Mouse (Mus musculus) gastrocnemius, adult 2 months (tissue): Measurements from ENCODE around the gene Cavin4. TPM values are rescaled to one million over a fixed set of nuclear protein-coding genes. Genes with fewer than 3 reads are reported as not detected.

Experiments
- DNase-seq: peaks from one replicate; pipeline ENCODE4 v3.0.0; 2022
- H3K27ac ChIP-seq: fragments of 200-600 bp; 2 replicates; pipeline ENCODE4 v1.8.1; 2022; ENCODE audit warnings: mild to moderate bottlenecking
- H3K4me3 ChIP-seq: fragments of 200-600 bp; 2 replicates; pipeline ENCODE4 v1.8.1; 2022; ENCODE audit warnings: mild to moderate bottlenecking, moderate library complexity
- CTCF ChIP-seq: fragments of 200-600 bp; IDR thresholded peaks from 2 replicates; pipeline ENCODE4 v1.8.1; 2022; ENCODE audit warnings: antibody characterized with exemption, mild to moderate bottlenecking, moderate library complexity
- intact Hi-C: fragments of 180-260 bp; cut with DNase I; formaldehyde crosslinking; loops from one replicate; pipeline ENCODE4 v1.15.1; 2025
- long read RNA-seq, 2 experiments: library from polyadenylated mRNA; stranded (forward); transcript quantifications; one replicate each; pipeline ENCODE4 v2.0.0; 2021
- total RNA-seq, 2 experiments: library from RNA; stranded (reverse); gene quantifications; 2 replicates each; pipeline ENCODE4 v1.2.3; 2021

The Cavin4 gene
- total RNA-seq: 100 to 1,000 TPM; 116 to 159 TPM
- long read RNA-seq, experiment 1, transcript Cavin4-201 (2 exons, 2,054 nt): major isoform, 163 of 168 reads
- long read RNA-seq, experiment 1, partial matches to known transcripts: 0 of 168 reads
- long read RNA-seq, experiment 1, other reads (novel, unspliced or antisense): 5 of 168 reads
- long read RNA-seq, experiment 2, transcript Cavin4-201 (2 exons, 2,054 nt): major isoform, 139 of 141 reads
- long read RNA-seq, experiment 2, partial matches to known transcripts: 2 of 141 reads
- long read RNA-seq, experiment 2, other reads (novel, unspliced or antisense): 0 of 141 reads

- peak within 1 kb of the TSS; percentile 78 for H3K4me3 ChIP-seq
- TF ChIP-seq CTCF: no peak
- intact Hi-C loops: no loop called here
- DNase-seq: peak; percentile 92
- peak within 1 kb of the TSS; percentile 91 for H3K27ac ChIP-seq
Measured at GRCm38 (mm10) chr4:48663271-48663670, at the start of gene Cavin4. Gene Cavin4 (plus strand): TSS chr4:48663514.

GRCm38 (mm10) chr4:48615483-48615882 lies 47.8 kb upstream of the Cavin4 start:
- no peak for TF ChIP-seq CTCF
- intact Hi-C loops: no loop called here
- Histone ChIP-seq H3K4me3 (no peak overlapping the region), H3K27ac (no peak overlapping the region)
- no peak for DNase-seq

GRCm38 (mm10) chr4:48617201-48617600 lies 46.1 kb upstream of the Cavin4 start:
- intact Hi-C loops: no loop called here
- no peak for TF ChIP-seq CTCF
- DNase-seq: no peak

GRCm38 (mm10) chr4:48620121-48620520 lies 43.2 kb upstream of the Cavin4 start:
- intact Hi-C loops: no loop called here

More at GRCm38 (mm10) chr4:48617201-48617600, 46.1 kb upstream of the Cavin4 start:
- Histone ChIP-seq H3K4me3 (no peak overlapping the region), H3K27ac (no peak overlapping the region)

GRCm38 (mm10) chr4:48622246-48622645 lies 41.1 kb upstream of the Cavin4 start:
- no peak for DNase-seq
- Histone ChIP-seq H3K27ac (no peak overlapping the region), H3K4me3 (no peak overlapping the region)
- intact Hi-C loops: no loop called here
- TF ChIP-seq CTCF: no peak

More at GRCm38 (mm10) chr4:48620121-48620520, 43.2 kb upstream of the Cavin4 start:
- DNase-seq: no peak
- no peak for TF ChIP-seq CTCF
- H3K4me3 ChIP-seq: no peak overlapping the region
- H3K27ac ChIP-seq: no peak overlapping the region

- Histone ChIP-seq H3K4me3 (no peak overlapping the region), H3K27ac (no peak overlapping the region)
- intact Hi-C loops: no loop called here
- no peak for DNase-seq
- no peak for TF ChIP-seq CTCF
Measured at GRCm38 (mm10) chr4:48622946-48623345, 40.4 kb upstream of the Cavin4 start.

GRCm38 (mm10) chr4:48624961-48625360 lies 38.4 kb upstream of the Cavin4 start:
- no peak for TF ChIP-seq CTCF
- no peak for DNase-seq
- H3K4me3 ChIP-seq: no peak overlapping the region
- no peak overlapping the region for H3K27ac ChIP-seq
- intact Hi-C loops: no loop called here

GRCm38 (mm10) chr4:48625836-48626235 lies 37.5 kb upstream of the Cavin4 start:
- no peak overlapping the region for H3K27ac ChIP-seq

GRCm38 (mm10) chr4:48629445-48629844 lies 33.9 kb upstream of the Cavin4 start:
- no peak for DNase-seq
- no peak for TF ChIP-seq CTCF
- intact Hi-C loops: no loop called here
- Histone ChIP-seq H3K27ac (no peak overlapping the region), H3K4me3 (no peak overlapping the region)

More at GRCm38 (mm10) chr4:48625836-48626235, 37.5 kb upstream of the Cavin4 start:
- DNase-seq: no peak
- intact Hi-C loops: no loop called here
- no peak for TF ChIP-seq CTCF
- H3K4me3 ChIP-seq: no peak overlapping the region

- TF ChIP-seq CTCF: no peak
- intact Hi-C loops: no loop called here
- DNase-seq: no peak
- no peak overlapping the region for H3K4me3 ChIP-seq
- no peak overlapping the region for H3K27ac ChIP-seq
Measured at GRCm38 (mm10) chr4:48633529-48633928, 29.8 kb upstream of the Cavin4 start.

GRCm38 (mm10) chr4:48634058-48634457 lies 29.3 kb upstream of the Cavin4 start:
- H3K27ac ChIP-seq: no peak overlapping the region
- intact Hi-C loops: no loop called here
- peak; percentile 58 for TF ChIP-seq CTCF
- H3K4me3 ChIP-seq: no peak overlapping the region
- DNase-seq: peak; percentile 27

- Histone ChIP-seq H3K4me3 (no peak overlapping the region), H3K27ac (no peak overlapping the region)
- TF ChIP-seq CTCF: no peak
- intact Hi-C loops: no loop called here
- DNase-seq: no peak
Measured at GRCm38 (mm10) chr4:48636831-48637230, 26.5 kb upstream of the Cavin4 start.

- H3K4me3 ChIP-seq: no peak overlapping the region
- DNase-seq: no peak
Measured at GRCm38 (mm10) chr4:48638132-48638531, 25.2 kb upstream of the Cavin4 start.

GRCm38 (mm10) chr4:48639503-48639902 lies 23.8 kb upstream of the Cavin4 start:
- no peak overlapping the region for H3K27ac ChIP-seq

More at GRCm38 (mm10) chr4:48638132-48638531, 25.2 kb upstream of the Cavin4 start:
- no peak overlapping the region for H3K27ac ChIP-seq
- no peak for TF ChIP-seq CTCF
- intact Hi-C loops: no loop called here

More at GRCm38 (mm10) chr4:48639503-48639902, 23.8 kb upstream of the Cavin4 start:
- intact Hi-C loops: no loop called here
- no peak overlapping the region for H3K4me3 ChIP-seq
- no peak for TF ChIP-seq CTCF
- no peak for DNase-seq
